Mouse (Mus musculus): Measurements from ENCODE around the gene Nr4a3.

The Nr4a3 gene

DNA sequence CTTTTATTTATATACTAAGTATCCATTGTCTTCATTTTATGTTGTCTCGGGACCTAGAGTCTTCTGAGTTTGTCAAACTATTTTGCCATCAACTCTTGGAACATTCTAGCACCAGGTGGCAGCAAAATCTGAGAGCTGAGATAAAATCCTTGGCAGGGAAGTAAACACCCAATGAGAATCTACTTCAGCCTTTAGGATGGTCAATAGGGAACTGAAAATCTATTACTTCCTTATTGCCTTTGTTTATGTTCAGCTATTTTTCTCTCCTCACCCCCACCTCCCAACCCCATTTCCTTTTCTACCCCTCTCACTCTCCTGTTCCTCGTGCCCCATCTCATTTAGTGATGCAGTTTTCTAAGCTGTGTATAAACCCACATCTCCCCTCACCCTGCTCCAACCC lies 63.6 kb downstream of the Nr4a3 start:
- DNase-seq (ENCODE audit: low spot score in 2 of 2), result peak in 1 of 2 experiments; percentile 17

DNA sequence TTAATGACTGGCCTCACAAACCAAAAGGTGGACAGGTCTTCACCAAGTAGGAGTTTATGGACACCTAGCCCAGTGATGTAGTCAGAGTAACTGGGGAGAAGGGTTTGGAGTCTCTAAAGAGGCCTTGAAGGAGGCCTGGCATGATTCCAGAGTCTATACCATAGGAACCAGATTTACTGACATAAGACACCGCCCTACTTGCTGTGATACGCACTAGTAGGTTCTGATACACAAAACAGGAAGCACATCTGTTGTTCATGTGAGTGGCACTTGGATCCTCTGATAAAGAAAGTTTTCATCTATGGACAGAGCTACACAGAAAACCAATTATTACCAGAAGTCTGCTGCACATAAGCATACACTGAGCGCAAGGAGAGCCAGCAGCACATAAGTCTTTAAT lies 65.4 kb downstream of the Nr4a3 start:
- no peak for DNase-seq (ENCODE audit: low spot score in 2 of 2)

DNA sequence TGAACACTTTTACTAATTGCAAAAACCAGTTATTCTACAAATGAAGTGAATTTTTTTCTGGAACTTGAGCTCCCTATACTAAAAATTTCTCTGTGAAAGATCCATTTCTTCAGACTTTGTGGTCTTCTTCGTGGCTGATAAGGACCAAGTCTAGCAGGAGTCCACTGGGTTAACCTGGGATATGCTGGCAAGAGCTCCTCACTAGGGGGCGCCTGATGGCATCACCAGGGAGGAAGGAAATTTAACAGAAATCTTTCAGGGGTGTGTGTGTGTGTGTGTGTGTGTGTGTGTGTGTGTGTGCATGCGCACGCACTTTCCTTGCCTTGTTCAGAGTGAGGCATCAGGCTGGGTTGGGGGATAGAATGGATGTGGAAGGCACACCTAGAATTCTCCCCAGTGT lies 71.2 kb downstream of the Nr4a3 start:
- peak; percentile 29 to 40 for DNase-seq (ENCODE audit: low spot score in 2 of 2)

DNA sequence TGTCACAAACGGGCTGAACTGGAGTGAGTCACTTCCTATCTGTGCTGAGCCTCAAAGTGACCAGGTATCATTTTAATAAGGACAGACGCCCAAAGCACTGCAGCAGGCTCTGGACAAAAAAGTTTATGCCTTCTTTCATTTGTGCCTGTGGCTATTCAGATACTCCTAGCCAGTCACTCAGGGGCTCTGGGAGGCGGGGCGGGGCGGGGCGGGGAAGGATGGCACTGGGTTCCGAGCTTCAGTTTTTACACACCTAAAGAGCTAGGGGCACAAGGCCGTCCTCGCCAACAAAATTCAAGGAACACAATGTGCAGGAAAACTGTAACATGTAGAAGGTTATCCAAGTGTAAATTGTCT lies 79.4 kb downstream of the Nr4a3 start:
- DNase-seq (ENCODE audit: low spot score in 2 of 2), result no peak

DNA sequence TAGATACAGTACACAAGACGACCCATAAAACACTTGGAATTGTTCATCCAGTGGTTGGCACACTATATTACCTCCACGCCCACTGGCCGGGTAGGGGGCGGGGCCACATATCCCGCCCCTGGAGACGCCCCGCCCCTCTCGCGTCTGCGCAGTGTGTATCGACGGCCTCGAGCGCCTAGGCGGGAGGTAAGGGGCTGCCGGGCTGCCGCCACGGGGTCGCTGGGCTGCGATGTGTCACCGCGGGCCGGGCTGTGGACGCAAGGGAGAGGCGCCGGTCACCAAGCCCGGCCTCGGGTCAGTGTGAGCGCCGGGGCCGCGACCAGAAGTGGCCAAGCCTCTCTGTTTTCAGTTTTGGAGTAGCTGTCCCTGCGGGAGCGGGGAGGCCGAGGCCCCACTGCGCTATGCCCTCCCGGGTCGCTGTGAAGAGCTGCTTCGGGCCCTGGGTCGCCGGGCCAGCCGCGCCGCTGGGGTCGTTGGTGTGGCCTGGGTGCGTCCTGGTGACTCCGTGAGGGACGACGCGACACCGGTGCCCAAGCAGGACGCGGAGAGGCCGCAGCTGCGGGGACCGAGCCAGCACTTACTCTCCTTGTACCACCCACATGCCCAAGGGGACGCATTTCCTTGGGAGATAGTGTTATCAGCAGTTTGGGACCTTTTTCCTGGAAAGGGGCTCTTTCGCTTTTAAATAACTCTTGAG lies 80.0 kb downstream of the Nr4a3 start, which contains the start of gene Stx17:
Gene Stx17, plus strand, starts transcription at position 143 of the 697 bp plus-strand sequence.
- peak; percentile 78 to 82 for DNase-seq (ENCODE audit: low spot score in 2 of 2)

DNA sequence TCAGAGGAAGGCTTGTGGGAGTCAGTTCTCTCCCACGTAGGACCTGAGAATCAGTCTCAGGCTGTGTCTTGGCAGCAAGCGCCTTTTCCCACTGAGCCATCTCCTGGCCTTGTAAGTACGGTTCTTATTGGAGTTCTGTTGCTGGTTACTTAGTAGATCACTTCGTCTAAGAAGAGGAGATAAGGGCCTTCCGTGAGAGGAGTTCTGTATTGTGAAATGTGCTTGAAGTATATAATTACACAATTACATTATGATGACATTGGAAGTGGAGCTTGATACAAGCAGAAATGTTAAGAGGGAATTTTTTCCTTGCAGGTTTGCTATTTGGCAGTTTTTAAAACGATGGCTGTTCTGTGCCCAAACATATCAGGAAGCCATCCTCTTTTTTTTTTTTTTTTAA lies 85.4 kb downstream of the Nr4a3 start:
- DNase-seq (ENCODE audit: low spot score in 2 of 2), result no peak

DNA sequence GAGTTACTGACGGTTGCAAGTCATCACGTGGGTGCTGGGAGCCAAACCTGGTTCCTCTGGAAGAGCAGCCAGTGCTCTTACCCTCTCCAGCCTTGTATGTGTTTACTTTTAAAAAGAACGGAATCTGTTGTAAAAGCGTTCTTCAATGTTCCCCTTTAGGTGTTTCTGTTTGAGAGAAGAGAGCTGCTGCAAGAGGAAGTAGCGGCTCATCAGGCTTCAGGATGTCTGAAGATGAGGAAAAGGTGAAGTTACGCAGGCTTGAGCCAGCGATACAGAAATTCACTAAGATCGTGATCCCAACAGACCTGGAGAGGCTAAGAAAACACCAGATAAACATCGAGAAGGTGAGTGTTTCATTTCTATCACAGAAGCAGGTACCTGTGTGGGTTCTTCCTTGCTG lies 86.7 kb downstream of the Nr4a3 start:
- DNase-seq (ENCODE audit: low spot score in 2 of 2), result no peak

DNA sequence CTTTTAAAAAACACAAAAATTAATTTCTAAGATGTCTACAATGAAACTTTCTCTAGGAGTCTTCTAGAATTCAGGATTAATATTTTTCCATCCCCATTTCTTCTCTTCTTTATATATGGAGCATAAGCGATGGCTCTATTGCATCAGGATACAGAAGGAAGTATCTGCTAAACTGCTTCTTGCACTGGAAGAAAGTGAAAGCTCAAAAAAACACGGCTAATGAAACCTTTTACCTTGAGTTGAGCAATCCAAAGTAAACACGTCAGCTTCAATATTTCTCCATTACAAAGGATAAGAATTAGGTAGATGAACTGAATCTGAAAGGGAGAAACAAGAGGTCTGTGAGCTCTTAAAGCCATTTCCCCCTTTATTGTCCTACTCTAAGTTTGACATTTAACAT lies 87.8 kb downstream of the Nr4a3 start:
- DNase-seq (ENCODE audit: low spot score in 2 of 2), result no peak

Data from spleen, postnatal 14 days (tissue).